Mouse (Mus musculus) spleen, postnatal 10 days (tissue): ENCODE results near the gene Fto.

Experiments used
- DNase-seq, 2 experiments: peaks; one replicate each; pipeline ENCODE4 v3.0.0; 2021 to 2022; ENCODE audit warnings: low spot score in 2 of 2

The Fto gene

DNA sequence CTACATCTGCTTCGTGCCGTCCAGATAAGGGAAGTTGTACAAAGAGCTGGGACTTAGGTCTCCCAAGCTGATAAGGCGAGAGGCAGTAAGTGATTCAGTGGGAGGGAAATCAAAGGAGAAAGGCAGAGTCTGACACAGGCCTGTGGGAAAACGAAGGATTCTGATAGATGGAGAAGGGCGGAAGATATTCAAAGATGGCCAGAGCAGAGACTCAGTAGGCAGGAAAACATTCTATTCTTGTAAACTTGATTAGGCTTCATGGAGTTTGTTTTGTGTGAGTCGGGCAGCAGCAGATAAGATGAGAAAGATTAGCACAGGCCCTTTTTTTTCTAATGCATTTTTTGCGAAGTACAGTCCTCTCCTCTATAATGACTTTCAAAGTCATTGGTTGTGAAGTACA, 183.6 kb downstream of the Fto start:
- no peak for DNase-seq

DNA sequence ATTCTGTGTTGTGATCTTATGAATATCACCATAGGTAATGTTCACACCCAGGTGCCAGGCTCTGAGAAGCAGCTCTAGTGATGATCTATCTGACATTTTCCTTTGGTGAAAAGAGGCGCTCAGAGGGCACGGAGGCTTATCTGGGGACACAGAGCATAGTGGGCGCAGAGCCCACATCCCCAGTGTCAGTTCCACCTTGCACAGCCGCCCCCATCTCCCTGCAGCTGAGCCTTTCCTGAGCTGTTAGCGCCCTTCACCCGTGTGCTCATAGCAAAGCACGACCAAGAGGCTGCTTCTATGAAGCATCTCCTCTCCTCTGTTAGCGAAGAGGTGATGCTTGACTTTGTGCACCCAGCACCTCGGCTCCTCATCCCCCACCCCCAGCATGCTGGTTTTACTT, 185.3 kb downstream of the Fto start:
- no peak for DNase-seq

DNA sequence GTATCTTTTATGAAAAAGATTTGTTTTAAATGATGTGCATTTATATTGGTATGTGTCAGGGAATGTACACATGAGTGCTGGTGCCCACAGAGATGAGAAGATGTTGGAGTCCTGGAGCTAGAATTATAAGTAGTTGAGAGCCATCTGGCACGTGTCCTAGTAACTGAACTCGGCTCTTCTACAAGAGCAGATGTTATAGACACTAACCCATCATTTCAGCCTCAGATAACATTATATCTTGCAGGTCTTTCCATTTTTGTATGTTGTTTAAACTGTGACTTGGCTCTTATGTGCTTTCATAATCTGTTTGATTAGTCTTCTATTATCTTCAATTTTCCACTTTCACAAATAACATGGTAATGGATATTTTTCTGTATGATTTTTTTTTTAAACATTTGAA, 186.0 kb downstream of the Fto start:
- DNase-seq, result no peak

DNA sequence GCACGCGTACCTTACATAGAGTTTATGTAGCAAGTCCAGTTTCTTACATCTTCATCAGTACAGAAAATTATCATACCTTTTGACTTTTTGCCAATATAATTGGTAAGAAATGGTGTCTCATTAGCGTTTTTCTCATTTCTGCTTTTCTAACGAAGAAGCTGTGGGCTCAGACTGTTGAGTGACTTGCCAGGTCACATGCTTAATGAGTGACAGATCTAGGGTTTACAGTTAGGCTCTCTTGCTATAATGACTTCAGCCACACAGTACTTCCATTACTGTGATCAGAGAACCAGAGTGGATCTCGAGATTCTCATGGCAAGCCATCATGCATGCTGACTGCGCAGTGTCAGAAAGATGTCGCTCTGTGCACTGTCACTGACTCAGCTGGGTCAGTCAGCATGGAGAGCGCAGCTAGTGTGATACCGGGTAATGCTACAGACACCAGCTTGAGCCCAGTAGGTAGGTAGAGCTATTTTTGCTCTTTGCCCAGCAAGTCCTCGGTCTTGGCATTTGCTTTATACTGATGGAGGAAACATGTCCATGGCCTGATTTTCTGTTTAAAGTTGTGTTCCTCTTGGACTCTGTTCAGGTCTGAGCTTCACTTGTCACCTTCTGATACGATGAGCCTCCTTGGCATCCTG, 188.8 kb downstream of the Fto start:
- no peak for DNase-seq

DNA sequence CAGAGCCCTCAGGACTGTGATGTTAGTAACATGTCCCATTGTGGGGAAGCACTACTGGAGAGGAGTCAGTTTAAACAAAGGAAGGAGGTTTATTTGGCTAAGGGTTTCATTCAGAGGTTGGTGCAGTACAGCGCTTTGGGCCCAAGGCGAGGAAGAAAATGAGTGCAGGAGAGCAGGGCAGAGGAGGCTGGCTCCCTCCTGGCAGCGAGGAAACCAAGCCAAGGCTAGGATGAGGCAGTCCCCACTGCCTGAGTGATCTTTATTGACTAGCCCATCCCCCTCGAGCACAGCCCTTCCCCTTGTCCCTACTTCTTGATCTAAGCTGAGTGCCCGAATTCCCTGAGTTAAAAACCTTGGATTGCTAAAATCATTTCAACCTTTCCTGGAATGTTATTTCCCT, 189.5 kb downstream of the Fto start:
- no peak for DNase-seq

DNA sequence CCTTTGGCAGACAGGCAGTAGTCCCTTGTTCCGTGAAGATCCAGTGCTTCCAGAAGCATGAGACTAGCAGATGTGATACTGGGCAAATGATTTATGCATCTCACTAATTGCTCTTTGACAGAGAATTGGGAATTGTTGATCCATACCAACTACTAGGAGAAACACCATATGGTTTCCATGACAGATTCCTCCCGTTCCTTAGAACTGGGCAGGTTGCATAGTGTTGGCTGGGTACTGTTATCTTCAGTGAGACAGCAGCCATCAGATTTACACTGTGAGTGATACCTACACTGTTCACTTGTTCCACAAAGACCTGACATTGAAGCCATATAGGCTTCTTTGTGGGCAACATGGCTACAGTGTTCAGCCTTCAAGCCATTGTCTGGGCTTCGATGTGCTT, 191.0 kb downstream of the Fto start:
- DNase-seq, result no peak

DNA sequence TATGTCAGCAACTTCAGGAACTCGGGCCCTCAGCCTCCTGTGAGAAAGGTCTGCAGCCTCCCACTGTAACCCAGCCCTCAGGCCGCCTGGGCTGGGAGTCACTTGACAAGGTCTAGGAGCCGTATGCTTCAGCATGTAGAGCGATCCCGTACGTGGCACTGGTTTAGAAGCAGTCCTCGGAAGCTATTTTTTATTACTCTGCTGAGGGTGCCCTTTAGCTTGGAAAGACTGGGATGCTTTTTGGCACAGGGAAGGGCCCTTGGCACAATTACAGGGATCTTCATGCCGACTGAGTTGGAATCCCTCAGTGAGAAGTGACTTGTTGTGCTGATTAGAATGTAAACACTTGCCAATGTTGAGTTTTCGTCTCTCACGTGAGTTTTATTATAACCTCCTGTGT, 191.6 kb downstream of the Fto start:
- no peak for DNase-seq

DNA sequence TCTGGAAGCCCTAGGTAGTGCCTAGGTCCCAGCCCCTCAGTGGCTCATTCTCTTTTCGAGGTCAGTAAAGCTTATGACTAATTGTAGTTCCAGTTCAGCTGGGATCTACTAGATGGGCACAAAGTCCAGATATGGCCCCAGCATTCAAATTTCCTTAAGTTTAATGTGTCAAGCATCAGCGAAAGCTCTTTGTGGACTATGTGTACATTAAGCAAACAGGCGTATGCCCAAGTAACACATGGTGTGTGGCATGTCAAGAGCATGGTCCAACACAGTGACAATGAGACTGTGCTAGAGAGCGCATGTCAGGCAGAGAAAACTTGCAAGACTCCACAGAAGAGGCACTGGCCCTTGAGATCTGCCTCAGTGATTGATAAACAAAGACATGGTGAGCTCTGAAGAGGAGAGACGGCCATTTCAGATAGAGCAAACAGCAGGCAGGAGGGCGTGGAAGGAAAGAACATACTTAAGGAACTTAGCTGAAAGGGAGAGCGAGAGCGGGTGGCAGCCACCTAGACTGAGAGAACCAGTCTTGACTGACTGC, 192.2 kb downstream of the Fto start:
- DNase-seq, result no peak

DNA sequence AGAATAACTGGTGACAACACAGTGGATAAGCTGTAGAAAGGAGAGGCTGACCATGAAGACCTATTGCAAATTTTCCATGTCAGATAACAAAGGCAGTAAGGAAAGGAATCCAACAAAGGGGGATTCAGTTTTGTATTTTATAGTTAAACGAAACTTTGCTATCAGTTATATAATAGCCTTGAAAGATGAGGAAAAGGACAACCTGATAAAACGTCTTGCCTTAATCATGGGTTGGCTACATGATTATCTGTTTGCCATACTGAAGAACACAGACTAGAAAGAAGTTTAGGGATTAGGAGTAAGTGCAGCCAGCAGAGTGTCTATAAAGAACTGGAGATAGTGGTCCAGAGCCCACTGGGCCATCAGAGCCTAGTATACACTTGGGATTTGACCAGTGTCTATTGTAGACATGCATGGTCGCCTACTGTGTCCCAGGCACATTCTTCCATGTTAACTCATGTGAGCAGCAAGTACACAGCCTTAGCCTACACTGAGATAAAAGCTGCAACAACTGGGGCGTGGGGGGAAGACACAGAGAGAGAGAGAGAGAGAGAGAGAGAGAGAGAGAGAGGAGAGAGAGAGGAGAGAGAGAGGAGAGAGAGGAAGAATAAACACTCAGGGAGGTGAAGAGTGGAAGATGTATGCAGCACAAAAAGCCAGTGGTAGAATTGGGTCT, 192.8 kb downstream of the Fto start:
- no peak for DNase-seq

DNA sequence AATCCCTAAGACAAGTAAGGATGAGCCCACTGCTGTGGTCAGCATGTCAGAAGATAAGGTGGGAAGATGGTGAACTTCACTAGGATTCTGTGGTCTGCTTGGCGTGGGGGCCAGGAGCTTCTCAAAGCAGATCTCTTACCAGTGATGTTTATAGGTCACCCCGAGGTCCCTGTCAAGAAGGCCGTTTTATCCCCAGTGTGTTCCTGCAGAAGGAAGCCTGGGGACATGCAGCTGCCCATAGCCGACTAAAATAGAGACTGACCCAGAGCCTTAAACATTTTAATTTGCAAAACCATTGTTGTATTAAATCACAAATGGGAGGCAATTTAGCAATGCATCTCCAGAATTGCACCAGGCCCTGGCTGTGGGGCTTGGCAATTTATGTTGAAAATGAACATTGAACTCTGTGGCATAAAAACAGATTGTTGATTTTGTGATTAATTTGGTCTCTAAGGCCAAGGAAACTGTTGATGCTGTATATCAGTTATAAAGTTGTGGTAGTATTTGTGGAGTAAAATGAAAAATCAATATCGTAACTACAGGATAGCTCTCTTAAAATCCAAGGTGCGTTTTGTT, 193.4 kb downstream of the Fto start:
- no peak for DNase-seq

DNA sequence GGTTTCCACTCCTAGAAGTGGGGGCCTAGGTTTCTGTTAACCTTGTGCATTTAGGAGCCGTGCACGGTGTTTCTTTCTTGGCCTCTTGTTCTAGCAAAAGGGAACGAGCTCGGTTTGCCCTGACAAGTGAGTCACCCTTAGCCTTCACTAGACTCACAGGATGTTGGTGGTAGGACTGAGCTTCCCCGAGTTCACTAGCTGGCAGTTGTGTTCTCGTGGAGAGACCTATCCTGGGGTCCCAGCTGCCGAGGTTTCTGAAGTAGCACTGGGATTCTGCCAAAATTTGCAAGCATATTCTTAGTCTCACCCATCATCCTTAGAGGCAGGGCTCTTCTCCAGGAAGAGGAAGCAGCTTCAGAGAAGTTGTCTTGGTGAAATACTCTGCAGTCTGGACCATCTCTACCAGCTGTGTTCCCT, 194.4 kb downstream of the Fto start:
- no peak for DNase-seq

DNA sequence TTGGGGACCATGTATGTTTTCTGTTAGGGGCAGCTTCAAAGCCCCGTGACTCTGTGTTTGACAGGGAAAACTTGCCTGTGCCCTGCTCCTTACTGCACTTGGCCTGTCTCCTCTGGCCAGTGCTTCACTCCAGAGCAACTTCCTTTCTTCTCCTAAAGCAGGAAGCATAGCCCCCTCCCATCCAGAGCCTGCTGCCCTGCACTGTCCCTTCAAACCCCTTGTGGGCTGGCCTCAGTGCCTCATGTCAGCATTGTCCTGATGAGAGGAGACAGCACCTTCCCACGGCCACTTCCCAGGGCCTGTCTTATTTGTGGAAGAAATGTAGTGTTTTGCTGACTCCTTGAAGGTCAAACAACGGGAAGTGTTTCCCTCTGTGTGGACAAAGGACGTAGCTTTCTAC, 195.0 kb downstream of the Fto start:
- DNase-seq, result no peak

DNA sequence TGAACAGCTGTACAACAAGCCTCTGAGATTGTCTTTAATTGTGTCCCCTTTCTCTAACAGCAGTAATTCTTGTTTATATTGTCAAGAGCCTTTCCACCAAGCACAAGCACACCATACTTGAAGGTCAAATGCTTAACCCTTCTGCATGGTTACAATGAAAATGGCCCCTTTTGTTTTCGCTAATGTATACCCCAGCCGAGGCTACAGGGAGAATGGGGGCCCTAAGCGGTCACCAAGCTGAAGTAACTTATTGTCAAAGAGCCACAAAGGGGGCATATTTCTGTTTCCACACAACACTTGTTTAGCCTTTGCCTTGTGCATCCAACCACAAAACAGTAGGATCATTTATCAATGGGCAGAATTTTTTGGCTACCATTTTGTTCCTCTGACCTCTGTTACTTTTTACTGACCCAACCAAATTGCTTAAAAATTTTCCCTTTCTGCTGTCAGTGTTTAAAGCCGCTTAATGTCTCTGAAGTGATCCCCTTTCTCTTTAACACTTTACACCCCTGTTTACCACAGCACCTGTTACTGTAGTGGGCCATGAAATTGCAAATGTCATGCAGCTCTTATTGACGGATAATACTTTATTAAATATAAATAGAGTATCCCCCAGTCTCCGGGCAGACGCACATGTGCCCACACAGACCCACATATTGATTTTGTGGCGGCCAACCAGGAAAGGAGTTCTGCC, 196.0 kb downstream of the Fto start:
- DNase-seq, result no peak

DNA sequence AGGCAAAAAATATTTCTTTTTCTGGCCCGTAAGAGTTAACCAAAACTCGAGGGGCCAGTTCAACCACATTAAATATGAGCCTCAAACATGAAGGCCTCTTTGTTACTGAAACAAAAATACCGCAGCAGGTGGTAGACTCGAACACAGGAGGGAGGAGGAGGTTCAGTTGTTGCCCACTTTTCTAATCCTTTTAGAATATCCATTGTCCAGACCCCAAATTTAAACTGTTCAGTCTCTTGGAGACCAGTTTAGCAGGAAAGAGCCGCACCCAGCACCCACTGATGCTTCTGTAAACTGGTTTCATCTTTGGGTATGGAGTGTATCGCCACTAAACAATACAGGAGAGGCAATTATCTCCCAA, 196.6 kb downstream of the Fto start:
- DNase-seq, result no peak

DNA sequence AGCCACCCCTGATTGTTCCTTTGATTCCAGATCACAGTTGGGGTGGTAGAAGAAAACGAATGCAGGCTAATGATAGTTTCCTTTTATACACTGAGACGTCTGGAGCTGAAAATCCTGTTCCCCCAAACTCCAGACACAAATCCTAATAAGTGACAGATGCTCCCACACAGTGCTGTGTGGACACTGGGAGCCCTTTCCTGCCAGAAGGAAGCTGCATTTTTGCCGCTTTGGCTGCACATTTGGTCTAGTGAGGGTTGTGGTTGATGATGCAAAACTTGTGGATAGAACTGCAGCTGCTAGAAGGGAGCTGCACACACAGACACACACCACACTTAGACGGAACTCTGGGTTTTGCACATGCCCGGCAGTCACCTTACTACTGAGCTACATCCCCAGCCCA, 197.4 kb downstream of the Fto start:
- no peak for DNase-seq

DNA sequence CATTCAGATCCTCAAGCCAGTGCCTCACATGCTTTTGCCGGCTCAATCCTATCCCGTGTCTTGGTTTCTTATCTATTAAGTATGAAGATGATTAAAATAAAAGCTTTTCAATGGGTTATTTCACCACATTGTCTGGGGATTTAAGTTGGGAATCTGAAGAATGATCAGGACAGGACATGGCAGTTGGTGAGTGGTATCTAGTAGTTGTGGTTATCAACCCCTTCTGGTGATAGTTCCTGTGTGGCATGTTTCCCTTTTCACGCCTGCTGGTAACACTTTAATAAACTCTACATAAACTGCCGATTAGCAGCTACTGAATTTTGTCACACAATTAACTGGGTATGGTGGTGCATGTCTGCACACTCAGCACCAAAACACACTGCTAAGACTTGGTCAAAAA, 198.6 kb downstream of the Fto start:
- no peak for DNase-seq

DNA sequence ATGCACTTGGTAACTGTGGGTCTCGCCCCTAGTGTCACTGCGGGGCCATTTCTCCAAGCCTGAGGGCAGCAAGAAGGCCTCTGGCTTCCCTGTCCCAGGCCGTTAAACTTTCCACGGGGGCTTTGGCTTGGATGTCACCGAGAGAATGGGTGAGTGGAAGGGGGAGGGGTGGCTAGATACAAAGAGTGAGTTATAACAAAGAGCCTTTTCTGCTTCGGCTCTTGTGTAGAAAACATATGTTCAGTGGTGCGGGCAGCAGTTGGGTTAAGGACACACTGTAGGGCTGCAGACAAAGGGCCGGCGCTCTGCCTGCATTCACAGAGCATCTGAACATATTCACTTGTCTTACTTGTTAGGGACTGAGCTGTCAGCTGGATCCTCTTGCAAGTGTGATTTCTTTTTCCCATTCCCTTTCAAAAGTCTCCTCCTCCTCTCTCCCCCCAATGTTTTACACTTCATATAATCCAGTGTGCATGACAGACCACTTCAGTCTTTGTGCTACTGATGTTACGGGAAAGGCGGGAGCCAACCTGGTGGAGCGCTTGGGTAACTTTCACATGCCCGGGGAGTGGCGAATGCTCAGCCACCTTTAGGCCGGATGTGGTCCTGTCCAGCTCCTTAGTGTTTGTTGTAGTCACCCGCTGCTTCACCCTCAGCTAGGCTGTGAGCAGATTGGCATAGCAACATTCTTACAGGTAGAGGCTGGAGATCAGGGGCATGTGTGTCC, 201.6 kb downstream of the Fto start:
- DNase-seq, result no peak

DNA sequence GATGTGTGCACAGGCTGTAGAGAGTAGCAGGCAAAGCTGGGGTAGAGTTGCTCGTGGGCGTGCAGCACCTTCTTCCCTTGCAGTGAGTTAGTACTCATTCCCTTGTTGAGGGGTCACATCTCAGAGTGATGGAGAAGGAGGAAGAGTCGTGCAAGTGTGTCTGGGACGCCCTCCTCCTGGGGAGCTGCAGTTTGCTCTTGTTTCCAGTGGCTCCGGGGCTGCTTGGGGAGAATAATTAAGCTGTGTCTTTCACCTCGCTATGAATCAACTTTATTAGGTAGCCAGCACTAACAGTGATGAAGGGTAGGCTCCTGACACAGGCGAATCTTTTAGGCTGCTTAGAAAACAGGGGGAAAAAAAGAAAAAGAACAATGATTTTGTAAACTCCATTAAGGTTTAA, 203.1 kb downstream of the Fto start:
- DNase-seq, result no peak

DNA sequence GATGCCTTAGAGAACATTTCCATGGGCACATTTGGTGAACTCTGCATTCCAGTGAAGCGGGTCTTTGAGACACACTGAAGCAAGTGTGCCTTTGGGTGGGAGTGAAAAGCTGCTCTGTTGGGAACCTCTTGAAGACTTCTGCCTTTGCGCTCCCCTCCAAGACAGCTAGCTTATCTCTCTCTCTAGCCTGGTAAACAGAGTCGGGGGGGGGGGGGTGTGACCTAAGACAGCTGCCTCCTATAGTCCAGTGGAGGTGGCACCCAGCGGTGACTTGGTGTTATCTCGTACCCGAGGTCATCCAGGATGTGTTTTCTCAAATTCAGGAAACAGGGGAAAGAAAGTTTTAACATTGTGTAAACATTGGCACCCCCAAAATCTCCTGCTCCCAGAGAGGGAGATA, 204.8 kb downstream of the Fto start:
- DNase-seq, result no peak

DNA sequence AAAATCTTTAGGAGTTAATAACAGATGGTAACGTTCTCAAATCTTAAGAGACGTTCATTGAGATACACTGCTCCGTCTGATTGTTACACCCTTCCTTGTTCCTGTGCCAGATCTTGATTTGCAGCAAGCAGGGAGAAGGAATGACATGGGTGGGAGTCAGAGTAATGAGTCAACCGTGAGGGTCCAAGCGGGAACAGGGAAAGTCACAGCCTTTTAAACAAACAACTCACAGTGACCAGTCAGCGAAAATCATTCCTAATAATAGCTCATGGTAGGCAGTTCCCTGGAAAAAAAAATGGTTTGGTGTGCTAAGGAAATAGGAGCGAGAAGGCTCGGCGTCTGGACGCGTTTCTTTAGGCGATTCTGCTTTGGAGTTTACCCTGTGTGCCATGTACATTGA, 208.9 kb downstream of the Fto start:
- no peak for DNase-seq

DNA sequence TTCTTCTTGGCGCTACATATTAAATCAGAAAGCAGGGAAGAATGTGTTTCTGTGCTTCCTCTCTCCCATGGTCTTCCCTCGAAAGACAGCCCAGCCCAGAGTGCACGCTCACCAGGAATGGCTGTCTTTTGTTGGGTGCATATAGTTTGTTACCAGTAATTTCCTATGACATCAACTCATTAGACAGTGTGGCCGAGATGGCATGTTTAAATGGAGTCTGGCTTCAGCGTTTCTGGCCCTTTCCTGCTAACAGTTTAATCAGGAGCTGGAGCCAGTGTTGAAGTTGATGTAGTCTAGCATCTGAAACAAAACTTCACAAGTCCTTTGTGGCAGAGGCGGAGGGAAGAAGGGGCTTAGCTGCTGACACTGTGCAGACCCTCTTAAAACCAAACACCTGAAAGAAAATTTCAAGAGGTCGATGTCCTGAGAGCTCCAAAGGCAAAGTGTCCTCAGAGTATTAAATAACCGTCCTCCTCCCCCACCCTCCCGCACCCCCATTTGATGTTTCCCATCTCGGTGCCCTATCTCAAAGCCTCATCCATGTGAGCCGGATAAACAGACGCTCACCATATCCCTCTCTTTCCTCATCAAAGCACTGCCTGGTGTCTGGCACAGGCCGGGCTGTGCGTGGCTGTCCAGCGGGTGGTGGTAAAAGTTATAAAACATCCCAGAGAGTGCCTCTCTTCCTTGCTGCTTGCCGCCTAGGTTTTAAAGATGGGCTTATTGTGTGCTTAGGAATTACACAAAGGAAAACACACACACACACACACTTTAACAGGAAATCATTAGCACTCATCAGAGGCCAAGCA, 210.9 kb downstream of the Fto start:
- no peak for DNase-seq
